Mouse (Mus musculus) kidney, embryonic 15.5 days (tissue): ENCODE results near the gene Fem1b. TPM values are rescaled to one million over a fixed set of nuclear protein-coding genes. Genes with fewer than 3 reads are reported as not detected.
"Not testable (repeated sequence)": the region's sequence is repeated elsewhere in the genome, so short reads cannot be mapped to it uniquely, and the experiment has no call there.

Experiments
- ATAC-seq: fragments of 200-750 bp; cut with Nextera tagmentation; replicated peaks from 2 replicates; pipeline ENCODE4 v1.8.0; 2017; ENCODE audit warnings: moderate TSS enrichment; ENCODE audit not compliant: low FRiP score
- H3K27ac ChIP-seq: fragments of 300-500 bp; sonication (generic); 2 replicates; pipeline ENCODE4 v1.5.1; 2015; ENCODE audit warnings: mild to moderate bottlenecking, inconsistent platforms
- H3K27me3 ChIP-seq: fragments of 300-500 bp; sonication (generic); 2 replicates; pipeline ENCODE4 v1.6.1; 2015; ENCODE audit warnings: inconsistent platforms
- H3K36me3 ChIP-seq: fragments of 300-500 bp; sonication (generic); 2 replicates; pipeline ENCODE4 v1.6.1; 2015; ENCODE audit warnings: inconsistent platforms
- H3K4me1 ChIP-seq: fragments of 300-500 bp; sonication (generic); 2 replicates; pipeline ENCODE4 v1.6.1; 2015; ENCODE audit warnings: inconsistent platforms
- H3K4me2 ChIP-seq: fragments of 300-500 bp; sonication (generic); 2 replicates; pipeline ENCODE4 v1.6.1; 2015; ENCODE audit warnings: moderate library complexity, mild to moderate bottlenecking, inconsistent platforms
- H3K4me3 ChIP-seq: fragments of 300-500 bp; sonication (generic); replicated peaks from 2 replicates; pipeline ENCODE4 v1.5.1; 2015; ENCODE audit warnings: mild to moderate bottlenecking, inconsistent platforms
- H3K9ac ChIP-seq: fragments of 300-500 bp; sonication (generic); 2 replicates; pipeline ENCODE4 v1.6.1; 2015; ENCODE audit warnings: mild to moderate bottlenecking, inconsistent platforms
- H3K9me3 ChIP-seq: fragments of 300-500 bp; sonication (generic); replicated peaks from 2 replicates; pipeline ENCODE4 v1.6.1; 2016; ENCODE audit warnings: inconsistent platforms
- WGBS: fragments of 180-500 bp; shearing (Covaris S2); methylation state at CpG from one replicate; pipeline ENCODE4 v1.1.7; 2015; ENCODE audit warnings: mixed read lengths; 5-methylcytosine and 5-hydroxymethylcytosine counted together
- polyA plus RNA-seq: library from polyadenylated mRNA; unstranded; fragments of >200 nt; fragmentation: Nextera tagmentation; extraction: Ambion mirVana; gene quantifications from 2 replicates; pipeline ENCODE4 v1.2.1, GENCODE M21; 2015

Fem1b gene
- polyA plus RNA-seq, 1 experiment from 2014 or later = 23.2 TPM

GRCm38 (mm10) chr9:62821811-62822210 lies 10.1 kb upstream of the Fem1b start:
- H3K4me2 ChIP-seq = no peak overlapping the region
- no peaks in the 10 kb centered on the region for H3K36me3 ChIP-seq
- no peaks in the 10 kb centered on the region for H3K9me3 ChIP-seq
- no peak overlapping the region for H3K27ac ChIP-seq
- peaks cover 17% of the 10 kb centered on the region for H3K4me1 ChIP-seq
- ATAC-seq = no peak
- no peak overlapping the region for H3K4me3 ChIP-seq
- no peak overlapping the region for H3K9ac ChIP-seq
- no peaks in the 10 kb centered on the region for H3K27me3 ChIP-seq
- WGBS = 97% methylated on average over 7 of the region's 7 CpGs

GRCm38 (mm10) chr9:62820829-62821228 lies 9.1 kb upstream of the Fem1b start:
- no peak overlapping the region for H3K9ac ChIP-seq
- WGBS = 88% methylated on average over 6 of the region's 6 CpGs

GRCm38 (mm10) chr9:62819910-62820309 lies 8.2 kb upstream of the Fem1b start:
- not testable (repeated sequence) for H3K4me3 ChIP-seq, H3K27me3 ChIP-seq, ATAC-seq, H3K4me1 ChIP-seq, H3K9me3 ChIP-seq, H3K27ac ChIP-seq, H3K36me3 ChIP-seq, H3K9ac ChIP-seq, H3K4me2 ChIP-seq
- WGBS = 88% methylated on average over 6 of the region's 6 CpGs

More at GRCm38 (mm10) chr9:62820829-62821228, 9.1 kb upstream of the Fem1b start:
- no peaks in the 10 kb centered on the region for H3K9me3 ChIP-seq
- H3K27ac ChIP-seq = no peak overlapping the region
- no peak for ATAC-seq
- no peaks in the 10 kb centered on the region for H3K27me3 ChIP-seq
- H3K36me3 ChIP-seq = no peaks in the 10 kb centered on the region
- no peak overlapping the region for H3K4me2 ChIP-seq
- peaks cover 7% of the 10 kb centered on the region for H3K4me1 ChIP-seq
- H3K4me3 ChIP-seq = no peak overlapping the region

- Histone ChIP-seq H3K36me3 (no peaks in the 10 kb centered on the region), H3K9me3 (no peaks in the 10 kb centered on the region), H3K4me3 (no peak overlapping the region), H3K27me3 (no peaks in the 10 kb centered on the region), H3K4me2 (no peak overlapping the region), H3K27ac (no peak overlapping the region), H3K4me1 (no peaks in the 10 kb centered on the region), H3K9ac (no peak overlapping the region)
- ATAC-seq = no peak
- 82% methylated on average over 3 of the region's 3 CpGs for WGBS
Measured at GRCm38 (mm10) chr9:62819494-62819893, 7.8 kb upstream of the Fem1b start.

GRCm38 (mm10) chr9:62817828-62818614 lies 6.3 kb upstream of the Fem1b start:
- ATAC-seq = no peak
- H3K9ac ChIP-seq = no peak overlapping the region
- no peaks in the 10 kb centered on the region for H3K36me3 ChIP-seq
- H3K4me1 ChIP-seq = no peaks in the 10 kb centered on the region
- no peak overlapping the region for H3K27ac ChIP-seq
- no peak overlapping the region for H3K4me3 ChIP-seq
- 72% methylated on average over 4 of the region's 4 CpGs for WGBS
- H3K9me3 ChIP-seq = no peaks in the 10 kb centered on the region
- H3K27me3 ChIP-seq = no peaks in the 10 kb centered on the region
- no peak overlapping the region for H3K4me2 ChIP-seq

GRCm38 (mm10) chr9:62817099-62817571 lies 5.4 kb upstream of the Fem1b start:
- WGBS = 69% methylated on average over 12 of the region's 12 CpGs
- H3K27me3 ChIP-seq = no peaks in the 10 kb centered on the region
- ATAC-seq = no peak

GRCm38 (mm10) chr9:62816323-62817098 lies 4.8 kb upstream of the Fem1b start:
- Histone ChIP-seq H3K27ac (no peak overlapping the region), H3K4me2 (no peak overlapping the region), H3K9me3 (no peaks in the 10 kb centered on the region), H3K27me3 (no peaks in the 10 kb centered on the region), H3K4me3 (no peak overlapping the region), H3K4me1 (peaks cover 7% of the 10 kb centered on the region), H3K36me3 (no peaks in the 10 kb centered on the region), H3K9ac (no peak overlapping the region)
- 83% methylated on average over 9 of the region's 9 CpGs for WGBS
- ATAC-seq = no peak

More at GRCm38 (mm10) chr9:62817099-62817571, 5.4 kb upstream of the Fem1b start:
- Histone ChIP-seq H3K4me3 (no peak overlapping the region), H3K36me3 (no peaks in the 10 kb centered on the region), H3K4me1 (peaks cover 6% of the 10 kb centered on the region), H3K27ac (no peak overlapping the region), H3K4me2 (no peak overlapping the region), H3K9ac (no peak overlapping the region), H3K9me3 (no peaks in the 10 kb centered on the region)

GRCm38 (mm10) chr9:62814751-62815150 lies 3.0 kb upstream of the Fem1b start:
- H3K4me3 ChIP-seq = no peak overlapping the region
- H3K27ac ChIP-seq = no peak overlapping the region
- no peaks in the 10 kb centered on the region for H3K9me3 ChIP-seq
- H3K36me3 ChIP-seq = no peaks in the 10 kb centered on the region
- H3K27me3 ChIP-seq = no peaks in the 10 kb centered on the region
- H3K4me2 ChIP-seq = no peak overlapping the region
- WGBS = 89% methylated on average over 2 of the region's 2 CpGs
- no peak overlapping the region for H3K9ac ChIP-seq
- H3K4me1 ChIP-seq = peaks cover 10% of the 10 kb centered on the region
- ATAC-seq = no peak

- Histone ChIP-seq H3K9me3 (no peaks in the 10 kb centered on the region), H3K36me3 (no peaks in the 10 kb centered on the region; the same call in 1 of the 2 replicates), H3K27ac (peak overlapping the region; percentile 98), H3K4me2 (peak overlapping the region; percentile 91), H3K27me3 (no peaks in the 10 kb centered on the region), H3K4me3 (peak overlapping the region; percentile 88), H3K9ac (peak overlapping the region; percentile 96), H3K4me1 (peaks cover 29% of the 10 kb centered on the region)
- ATAC-seq = no peak
- WGBS = 20% methylated on average over 14 of the region's 14 CpGs
Measured at GRCm38 (mm10) chr9:62812216-62813049, 699 bp upstream of the Fem1b start.

- Histone ChIP-seq H3K4me3 (peak overlapping the region; percentile 88), H3K27ac (peak overlapping the region; percentile 98), H3K27me3 (no peaks in the 10 kb centered on the region), H3K4me2 (peak overlapping the region; percentile 91), H3K4me1 (peaks cover 29% of the 10 kb centered on the region), H3K9me3 (no peaks in the 10 kb centered on the region), H3K36me3 (no peaks in the 10 kb centered on the region; the same call in 1 of the 2 replicates), H3K9ac (peak overlapping the region; percentile 96)
- WGBS = under 1% methylated on average over 58 of the region's 58 CpGs
- peak; percentile 81 for ATAC-seq
Measured at GRCm38 (mm10) chr9:62810543-62811515, 905 bp downstream of the Fem1b start.

- Histone ChIP-seq H3K4me1 (peaks cover 29% of the 10 kb centered on the region), H3K9me3 (no peaks in the 10 kb centered on the region), H3K27ac (no peak overlapping the region), H3K27me3 (no peaks in the 10 kb centered on the region), H3K36me3 (no peaks in the 10 kb centered on the region; the same call in 1 of the 2 replicates), H3K4me2 (peak overlapping the region; percentile 91), H3K9ac (peak overlapping the region; percentile 96), H3K4me3 (peak overlapping the region; percentile 88)
- 15% methylated on average over 8 of the region's 8 CpGs for WGBS
- no peak for ATAC-seq
Measured at GRCm38 (mm10) chr9:62810095-62810494, 1.6 kb downstream of the Fem1b start.
